Mouse (Mus musculus): ENCODE results near the gene Arhgef28. TPM values are rescaled to one million over a fixed set of nuclear protein-coding genes. Genes with fewer than 3 reads are reported as not detected.

Gene Arhgef28
- polyA plus RNA-seq, 1 experiment from 2014 or later, result 0.40 TPM

- Histone ChIP-seq H3K9me3 (replicated peaks) (no peaks in the 10 kb centered on the region), H3K36me3 (no peaks in the 10 kb centered on the region), H3K27me3 (peaks cover 39% of the 10 kb centered on the region), H3K4me1 (replicated peaks) (peaks cover 10% of the 10 kb centered on the region), H3K4me2 (no peak overlapping the region), H3K4me3 (replicated peaks) (no peak overlapping the region), H3K9ac (no peak overlapping the region), H3K27ac (no peak overlapping the region)
- DNase-seq, result no peak
- 72% methylated on average over 7 of the region's 7 CpGs for WGBS (ENCODE audit: insufficient replicate concordance)
- no peak for ATAC-seq (ENCODE audit: low read depth)
Measured at GRCm38 (mm10) chr13:98210137-98210536, 3.9 kb upstream of the Arhgef28 start.

DNA sequence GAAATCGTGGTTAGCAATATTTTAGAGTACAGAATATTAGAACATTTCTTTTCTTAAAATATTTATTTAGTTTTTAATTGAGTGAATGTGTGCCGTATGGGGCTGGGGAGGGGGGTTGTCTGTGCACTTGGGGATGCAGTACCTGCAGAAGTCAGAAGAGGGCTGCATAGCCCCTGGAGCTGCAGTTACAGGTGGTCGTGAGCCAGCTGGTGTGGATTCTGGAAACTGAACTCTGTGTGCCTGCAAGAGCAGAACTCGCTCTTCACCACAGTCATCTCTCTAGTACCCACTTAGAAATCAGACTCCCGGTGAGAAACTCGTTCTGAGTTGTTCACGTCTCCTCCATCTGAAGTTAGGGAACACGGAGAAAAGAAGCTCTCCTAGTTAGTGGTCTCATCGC, 2.6 kb upstream of the Arhgef28 start:
- H3K4me1 ChIP-seq (replicated peaks), result peaks cover 10% of the 10 kb centered on the region
- H3K4me3 ChIP-seq (replicated peaks), result no peak overlapping the region
- H3K9me3 ChIP-seq (replicated peaks), result no peaks in the 10 kb centered on the region
- no peak for ATAC-seq (ENCODE audit: low read depth)
- H3K9ac ChIP-seq, result no peak overlapping the region
- 38% methylated on average over 9 of the region's 9 CpGs for WGBS (ENCODE audit: insufficient replicate concordance)
- no peaks in the 10 kb centered on the region for H3K36me3 ChIP-seq
- H3K4me2 ChIP-seq, result no peak overlapping the region
- H3K27ac ChIP-seq, result no peak overlapping the region
- no peak for DNase-seq
- H3K27me3 ChIP-seq, result peaks cover 50% of the 10 kb centered on the region

GRCm38 (mm10) chr13:98206546-98206870, 269 bp upstream of the Arhgef28 start:
- 3% methylated on average over 13 of the region's 13 CpGs for WGBS (ENCODE audit: insufficient replicate concordance)

DNA sequence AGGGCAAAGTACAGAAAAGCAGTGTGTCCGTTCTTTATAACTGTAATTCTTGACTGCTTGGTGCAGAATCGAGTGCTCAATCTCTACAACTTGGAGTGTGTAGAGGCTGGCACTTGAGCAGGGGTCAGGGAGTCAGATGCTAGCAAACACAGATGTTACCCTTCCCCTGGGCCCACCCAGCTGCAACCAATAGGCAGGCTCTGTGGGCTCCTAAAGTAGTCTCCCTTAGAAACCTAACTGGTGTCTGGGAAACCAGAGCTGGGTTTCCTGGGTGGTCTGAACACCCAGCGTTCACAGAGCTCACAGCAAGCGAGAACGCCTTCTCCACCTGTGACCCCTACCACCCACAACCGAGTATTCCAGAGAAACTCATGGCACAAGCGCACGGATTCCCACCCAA, 1.1 kb downstream of the Arhgef28 start:
- Histone ChIP-seq H3K4me1 (replicated peaks) (peaks cover 10% of the 10 kb centered on the region), H3K4me2 (no peak overlapping the region; the same call in 1 of the 2 replicates), H3K9me3 (replicated peaks) (no peaks in the 10 kb centered on the region), H3K4me3 (replicated peaks) (no peak overlapping the region), H3K36me3 (no peaks in the 10 kb centered on the region), H3K9ac (no peak overlapping the region), H3K27me3 (peaks cover 66% of the 10 kb centered on the region), H3K27ac (no peak overlapping the region)
- WGBS (ENCODE audit: insufficient replicate concordance), result 46% methylated on average over 8 of the region's 8 CpGs
- no peak for DNase-seq
- no peak for ATAC-seq (ENCODE audit: low read depth)

More at GRCm38 (mm10) chr13:98206546-98206870, 269 bp upstream of the Arhgef28 start:
- Histone ChIP-seq H3K9me3 (replicated peaks) (no peaks in the 10 kb centered on the region), H3K36me3 (no peaks in the 10 kb centered on the region), H3K4me3 (replicated peaks) (peak overlapping the region; percentile 62), H3K27ac (no peak overlapping the region), H3K4me1 (replicated peaks) (peaks cover 10% of the 10 kb centered on the region), H3K9ac (peak overlapping the region; percentile 64), H3K27me3 (peaks cover 62% of the 10 kb centered on the region), H3K4me2 (peak overlapping the region; percentile 89)
- DNase-seq (no peak), ATAC-seq (ENCODE audit: low read depth) (no peak)

DNA sequence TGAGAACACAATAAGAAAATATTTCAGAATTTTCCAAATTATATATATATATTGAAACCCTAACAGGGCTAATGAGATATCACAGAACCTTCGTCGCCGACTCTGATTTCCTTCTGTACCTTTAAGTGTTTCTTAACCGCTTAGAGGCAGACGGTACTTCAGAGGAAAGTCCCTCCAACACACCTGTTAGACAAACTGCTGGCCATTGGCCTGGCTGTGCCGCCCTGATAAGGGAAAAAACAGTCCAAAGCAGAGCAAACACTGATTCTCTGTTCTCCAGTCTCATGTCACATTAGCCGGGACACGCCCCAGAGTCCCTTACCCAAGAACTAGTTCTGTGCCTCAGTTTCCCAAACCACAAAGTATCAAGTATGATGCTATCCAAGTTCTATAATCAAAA, 1.9 kb downstream of the Arhgef28 start:
- Histone ChIP-seq H3K27me3 (peaks cover 66% of the 10 kb centered on the region), H3K4me3 (replicated peaks) (no peak overlapping the region), H3K27ac (no peak overlapping the region), H3K4me1 (replicated peaks) (peaks cover 10% of the 10 kb centered on the region), H3K36me3 (no peaks in the 10 kb centered on the region), H3K9ac (no peak overlapping the region), H3K9me3 (replicated peaks) (no peaks in the 10 kb centered on the region), H3K4me2 (no peak overlapping the region)
- ATAC-seq (ENCODE audit: low read depth) (no peak), DNase-seq (no peak)
- 66% methylated on average over 8 of the region's 8 CpGs for whole genome bisulfite sequencing (ENCODE audit: insufficient replicate concordance)

DNA sequence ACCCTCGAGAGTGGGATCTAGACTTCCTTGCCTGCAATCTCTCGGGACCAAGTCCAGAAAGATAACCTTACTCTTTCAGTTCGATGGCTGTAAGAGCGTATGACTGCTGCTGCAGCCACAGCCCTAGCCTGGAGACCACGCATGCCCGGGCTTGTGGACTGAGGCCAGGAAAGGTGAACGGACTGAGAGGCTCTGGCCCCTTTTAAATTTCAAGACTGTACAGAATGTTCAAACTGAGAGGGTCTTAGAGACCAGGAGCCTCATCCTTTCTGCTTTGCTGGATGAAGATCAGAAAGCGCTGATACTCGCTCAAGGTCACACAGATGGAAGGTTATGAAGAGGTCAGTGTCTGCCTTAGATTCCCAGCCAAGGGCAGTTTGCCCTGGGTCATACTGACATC, 4.8 kb downstream of the Arhgef28 start:
- ATAC-seq (ENCODE audit: low read depth), result no peak
- peaks cover 40% of the 10 kb centered on the region for H3K27me3 ChIP-seq
- WGBS (ENCODE audit: insufficient replicate concordance), result 41% methylated on average over 9 of the region's 9 CpGs

DNA sequence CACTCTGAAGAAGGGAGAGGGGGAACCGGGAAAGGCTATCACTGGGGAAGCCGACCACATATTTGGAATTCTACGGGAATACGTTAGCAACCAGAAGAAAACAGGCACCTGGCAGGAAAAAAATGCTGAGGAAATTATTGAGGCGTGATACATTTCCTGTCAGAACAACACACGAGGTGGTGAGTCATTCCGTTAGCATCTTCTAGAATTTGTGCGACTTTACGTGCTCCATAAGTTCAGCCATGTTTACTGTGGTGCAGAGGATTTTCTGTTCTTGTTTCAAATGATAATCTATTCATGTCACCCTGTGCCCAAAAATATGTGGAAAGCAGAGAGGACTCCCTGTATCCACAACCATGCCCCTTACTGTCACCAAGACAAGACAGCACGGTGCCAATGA, 13.6 kb downstream of the Arhgef28 start:
- WGBS (ENCODE audit: insufficient replicate concordance), result 59% methylated on average over 10 of the region's 10 CpGs

More for the DNA sequence above, 4.8 kb downstream of the Arhgef28 start:
- Histone ChIP-seq H3K9ac (no peak overlapping the region), H3K27ac (no peak overlapping the region), H3K4me3 (replicated peaks) (no peak overlapping the region), H3K9me3 (replicated peaks) (no peaks in the 10 kb centered on the region), H3K4me1 (replicated peaks) (peaks cover 7% of the 10 kb centered on the region), H3K4me2 (no peak overlapping the region), H3K36me3 (no peaks in the 10 kb centered on the region)
- no peak for DNase-seq

DNA sequence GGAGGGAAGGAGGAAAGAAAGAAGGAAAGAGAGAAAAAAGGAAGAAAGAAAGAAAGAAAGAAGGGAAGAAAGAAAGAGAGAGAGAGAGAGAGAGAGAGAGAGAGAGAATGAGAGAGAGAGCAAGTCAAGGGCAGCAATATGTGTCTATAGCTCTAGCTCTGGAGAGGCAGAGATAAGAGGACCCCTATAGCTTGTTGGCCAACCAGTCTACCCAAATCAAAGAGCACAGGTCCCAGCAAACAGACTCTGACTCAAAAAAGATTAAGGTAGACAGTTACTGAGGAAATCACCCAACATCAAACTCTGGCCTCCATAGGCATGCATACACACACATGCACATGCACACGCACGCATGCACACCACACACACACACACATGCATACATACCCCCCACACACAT, 17.7 kb downstream of the Arhgef28 start:
- Histone ChIP-seq H3K27ac (no peak overlapping the region), H3K9me3 (replicated peaks) (no peaks in the 10 kb centered on the region), H3K9ac (no peak overlapping the region), H3K4me2 (peak overlapping the region; percentile 24; the same call in 1 of the 2 replicates), H3K4me3 (replicated peaks) (no peak overlapping the region), H3K27me3 (no peaks in the 10 kb centered on the region), H3K4me1 (replicated peaks) (peaks cover 39% of the 10 kb centered on the region), H3K36me3 (no peaks in the 10 kb centered on the region)
- ATAC-seq (ENCODE audit: low read depth) (peak; percentile 89), DNase-seq (peak; percentile 52)
- 44% methylated on average over 2 of the region's 2 CpGs for WGBS (ENCODE audit: insufficient replicate concordance)

More for the DNA sequence above, 13.6 kb downstream of the Arhgef28 start:
- ATAC-seq (ENCODE audit: low read depth) (no peak), DNase-seq (no peak)
- H3K4me2 ChIP-seq, result no peak overlapping the region
- H3K4me3 ChIP-seq (replicated peaks), result no peak overlapping the region
- no peaks in the 10 kb centered on the region for H3K9me3 ChIP-seq (replicated peaks)
- H3K27me3 ChIP-seq, result no peaks in the 10 kb centered on the region
- no peak overlapping the region for H3K27ac ChIP-seq
- peaks cover 13% of the 10 kb centered on the region for H3K4me1 ChIP-seq (replicated peaks)
- no peak overlapping the region for H3K9ac ChIP-seq
- H3K36me3 ChIP-seq, result no peaks in the 10 kb centered on the region

DNA sequence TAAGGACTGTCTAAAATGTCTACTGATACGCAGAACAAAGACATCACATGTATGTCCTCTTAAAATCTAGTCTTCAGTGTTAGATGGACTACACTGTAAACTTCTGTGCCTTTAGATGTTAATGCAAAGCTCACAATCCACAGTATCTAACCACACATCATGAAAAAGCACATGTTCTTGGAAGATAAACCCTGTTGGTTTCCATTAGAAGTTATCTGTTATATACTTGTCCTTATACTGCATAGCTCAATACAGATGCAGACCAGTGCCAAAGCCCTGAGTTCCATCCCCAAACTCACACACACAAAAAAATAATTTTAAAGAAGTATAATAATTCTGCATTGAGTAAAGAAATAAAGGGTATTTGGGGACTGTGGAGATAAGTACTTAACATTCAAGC, 18.3 kb downstream of the Arhgef28 start:
- WGBS (ENCODE audit: insufficient replicate concordance), result 66% methylated on average over 1 of the region's 1 CpGs
- Histone ChIP-seq H3K4me2 (peak overlapping the region; percentile 24; the same call in 1 of the 2 replicates), H3K27me3 (no peaks in the 10 kb centered on the region)

DNA sequence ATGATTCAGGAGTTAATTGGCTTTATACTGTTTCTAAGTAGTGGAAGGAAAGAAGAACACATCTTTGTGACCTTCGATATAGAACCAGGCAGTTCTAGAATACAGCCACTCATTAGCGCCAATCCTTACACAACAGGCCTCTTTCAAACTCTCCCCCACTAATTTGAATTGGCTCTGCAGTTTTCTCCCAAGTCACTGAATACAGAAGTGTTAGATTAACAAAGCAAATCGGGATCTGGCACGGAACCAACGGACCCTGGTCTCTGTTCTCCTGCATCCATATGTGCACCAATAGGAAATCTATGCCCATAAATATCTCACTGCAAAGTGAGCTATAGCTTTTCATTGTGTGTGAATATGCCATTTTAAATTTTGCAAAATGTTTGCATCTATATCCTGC, 20.1 kb downstream of the Arhgef28 start:
- Histone ChIP-seq H3K9ac (no peak overlapping the region), H3K27ac (no peak overlapping the region), H3K4me1 (replicated peaks) (peaks cover 43% of the 10 kb centered on the region), H3K9me3 (replicated peaks) (no peaks in the 10 kb centered on the region), H3K4me2 (no peak overlapping the region), H3K36me3 (no peaks in the 10 kb centered on the region), H3K4me3 (replicated peaks) (no peak overlapping the region), H3K27me3 (0 out of 2 replicates have a peak, but pooled peaks cover 3% of the 10 kb centered on the region)
- no peak for DNase-seq
- ATAC-seq (ENCODE audit: low read depth), result no peak
- 79% methylated on average over 5 of the region's 5 CpGs for WGBS (ENCODE audit: insufficient replicate concordance)

More for the DNA sequence above, 18.3 kb downstream of the Arhgef28 start:
- H3K9me3 ChIP-seq (replicated peaks), result no peaks in the 10 kb centered on the region
- H3K4me1 ChIP-seq (replicated peaks), result peaks cover 43% of the 10 kb centered on the region
- DNase-seq, result peak; percentile 12
- no peak overlapping the region for H3K9ac ChIP-seq
- H3K36me3 ChIP-seq, result no peaks in the 10 kb centered on the region
- no peak overlapping the region for H3K4me3 ChIP-seq (replicated peaks)
- no peak overlapping the region; the same call in 1 of the 2 replicates for H3K27ac ChIP-seq
- peak; percentile 87 for ATAC-seq (ENCODE audit: low read depth)

- Histone ChIP-seq H3K9me3 (replicated peaks) (no peaks in the 10 kb centered on the region), H3K36me3 (no peaks in the 10 kb centered on the region), H3K9ac (no peak overlapping the region), H3K27me3 (0 out of 2 replicates have a peak, but pooled peaks cover 3% of the 10 kb centered on the region), H3K4me3 (replicated peaks) (no peak overlapping the region), H3K4me1 (replicated peaks) (peaks cover 43% of the 10 kb centered on the region), H3K4me2 (no peak overlapping the region), H3K27ac (no peak overlapping the region)
- 33% methylated on average over 3 of the region's 3 CpGs for WGBS (ENCODE audit: insufficient replicate concordance)
- DNase-seq (no peak), ATAC-seq (ENCODE audit: low read depth) (no peak)
Measured at GRCm38 (mm10) chr13:98184632-98185031, 21.6 kb downstream of the Arhgef28 start.

DNA sequence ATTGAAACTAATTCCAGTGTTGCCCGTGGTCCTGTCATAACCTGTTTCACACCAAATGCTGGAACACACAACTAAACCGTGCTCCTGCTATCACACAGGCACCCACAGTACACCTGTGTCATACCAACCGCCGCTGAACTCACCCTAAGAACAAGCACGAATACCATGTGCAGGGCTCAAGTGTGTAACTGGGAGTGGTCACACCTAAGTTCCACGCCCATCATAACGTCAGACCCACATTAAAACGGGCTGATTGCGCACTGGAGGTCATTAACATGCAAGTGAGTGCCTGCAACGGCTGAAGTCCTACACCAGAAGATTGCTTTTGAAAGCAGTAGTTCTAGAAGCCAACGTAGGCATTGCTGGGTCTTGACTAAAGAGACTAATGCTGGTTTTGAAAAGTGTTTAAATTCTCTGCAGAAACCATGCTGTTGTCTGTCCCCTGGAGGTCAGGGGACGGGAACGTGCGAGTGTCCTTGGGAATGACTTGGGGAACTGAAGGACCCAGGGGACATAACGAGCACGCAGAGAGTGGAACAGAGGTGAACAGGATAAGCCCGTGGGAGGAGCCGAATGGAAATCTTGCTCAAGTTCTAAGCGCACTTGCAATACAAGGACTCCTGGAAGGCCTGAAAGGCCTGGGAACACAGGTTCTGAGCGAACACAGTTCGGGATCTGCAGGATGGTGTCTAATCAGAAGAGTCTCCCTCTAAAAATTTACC, 22.9 kb downstream of the Arhgef28 start:
- no peak overlapping the region for H3K9ac ChIP-seq
- no peak for ATAC-seq (ENCODE audit: low read depth)

More for the DNA sequence above, 22.9 kb downstream of the Arhgef28 start:
- Histone ChIP-seq H3K27ac (no peak overlapping the region), H3K36me3 (no peaks in the 10 kb centered on the region), H3K4me1 (replicated peaks) (peaks cover 30% of the 10 kb centered on the region), H3K4me3 (replicated peaks) (no peak overlapping the region), H3K9me3 (replicated peaks) (no peaks in the 10 kb centered on the region), H3K4me2 (no peak overlapping the region), H3K27me3 (0 out of 2 replicates have a peak, but pooled peaks cover 3% of the 10 kb centered on the region)
- 73% methylated on average over 21 of the region's 21 CpGs for WGBS (ENCODE audit: insufficient replicate concordance)
- no peak for DNase-seq

All from liver, embryonic 13.5 days (tissue).